Mouse (Mus musculus) T-helper 17 cell (primary cell): ENCODE data around the gene Adam19.
"Not testable (repeated sequence)": the region's sequence is repeated elsewhere in the genome, so short reads cannot be mapped to it uniquely, and the experiment has no call there.

Source experiments
- in situ Hi-C, 2 experiments: fragments of 300-600 bp; cut with MboI, MseI; formaldehyde crosslinking; loops; 1 replicate in 1 of 2; 2 replicates in 1 of 2; pipeline ENCODE4 v1.15.1; 2025; ENCODE audit warnings: high pct_unique_total_duplicates in 2 of 2

The Adam19 gene

GRCm38 (mm10) chr11:46126827-46127410 lies 71.1 kb downstream of the Adam19 start:
- in situ Hi-C loops: loop anchor here (5.0 kb wide), 1 partner anchor 70 kb away; the partner anchor contains the start of gene Adam19 (in 2 of the 2)

- in situ Hi-C loops: loop anchor here (5.0 kb wide), 1 partner anchor 71 kb away; the partner anchor contains the start of gene Adam19 (in 2 of the 2)
Observed at GRCm38 (mm10) chr11:46127621-46128547, 72.1 kb downstream of the Adam19 start.

GRCm38 (mm10) chr11:46128548-46128945 lies 72.8 kb downstream of the Adam19 start:
- in situ Hi-C loops: loop anchor here (5.0 kb wide), 1 partner anchor 71 kb away; the partner anchor contains the start of gene Adam19 (in 2 of the 2)

- in situ Hi-C loops: no loop called here
Observed at GRCm38 (mm10) chr11:46131022-46131986, 75.5 kb downstream of the Adam19 start.

- in situ Hi-C loops: no loop called here
Observed at GRCm38 (mm10) chr11:46134899-46135298, 79.1 kb downstream of the Adam19 start.

- in situ Hi-C loops: no loop called here
Observed at GRCm38 (mm10) chr11:46143342-46143741, 87.5 kb downstream of the Adam19 start.

- in situ Hi-C loops: no loop called here
Observed at GRCm38 (mm10) chr11:46145163-46145875, 89.5 kb downstream of the Adam19 start.

- in situ Hi-C loops: no loop called here
Observed at GRCm38 (mm10) chr11:46146619-46147018, 90.8 kb downstream of the Adam19 start.

GRCm38 (mm10) chr11:46156945-46157344 lies 101.2 kb downstream of the Adam19 start:
- in situ Hi-C loops: no loop called here

GRCm38 (mm10) chr11:46157462-46157861 lies 101.7 kb downstream of the Adam19 start:
- in situ Hi-C loops: no loop called here

GRCm38 (mm10) chr11:46165866-46166585 lies 110.2 kb downstream of the Adam19 start, which contains the start of gene Nipal4:
Nipal4 (minus strand) TSS chr11:46166508.
- in situ Hi-C loops: no loop called here

- in situ Hi-C loops: no loop called here
Observed at GRCm38 (mm10) chr11:46168506-46168905, 112.7 kb downstream of the Adam19 start.

- in situ Hi-C loops: no loop called here
Observed at GRCm38 (mm10) chr11:46169908-46170307, 114.1 kb downstream of the Adam19 start.

- in situ Hi-C loops: no loop called here
Observed at GRCm38 (mm10) chr11:46172128-46172527, 116.3 kb downstream of the Adam19 start.

GRCm38 (mm10) chr11:46176155-46176554 lies 120.4 kb downstream of the Adam19 start:
- in situ Hi-C loops: no loop called here

- in situ Hi-C loops: no loop called here
Observed at GRCm38 (mm10) chr11:46177246-46178043, 121.7 kb downstream of the Adam19 start.

GRCm38 (mm10) chr11:46182031-46182430 lies 126.2 kb downstream of the Adam19 start:
- in situ Hi-C loops: not testable (repeated sequence)

GRCm38 (mm10) chr11:46184946-46185345 lies 129.2 kb downstream of the Adam19 start:
- in situ Hi-C loops: no loop called here

- in situ Hi-C loops: no loop called here
Observed at GRCm38 (mm10) chr11:46185486-46185885, 129.7 kb downstream of the Adam19 start.
